Mouse (Mus musculus) CH12.LX (cell line): ENCODE data around the gene Klhl28.

Experiments
- CHD2 ChIP-seq: IDR thresholded peaks from 2 replicates; pipeline ENCODE4 v1.6.1; 2011; ENCODE audit warnings: low read length, improper control_type of control experiment
- CTCF ChIP-seq, 2 experiments: IDR thresholded peaks in 1 of 2; conservative IDR thresholded peaks in 1 of 2; 2 replicates each; pipeline ENCODE4 v1.5.1; 2011 to 2012; ENCODE audit warnings: low read depth in 2 of 2, low read length in 2 of 2, improper control_type of control experiment in 1 of 2, inconsistent platforms in 1 of 2, mild to moderate bottlenecking in 1 of 2, moderate library complexity in 1 of 2
- EP300 ChIP-seq: IDR thresholded peaks from 2 replicates; pipeline ENCODE4 v1.6.1; 2011; ENCODE audit warnings: low read length, improper control_type of control experiment
- ETS1 ChIP-seq: conservative IDR thresholded peaks from 2 replicates; pipeline ENCODE4 v1.6.1; 2012; ENCODE audit warnings: low read depth, mild to moderate bottlenecking, inconsistent platforms, low read length, improper control_type of control experiment, moderate library complexity
- KAT2A ChIP-seq: IDR thresholded peaks from 2 replicates; pipeline ENCODE4 v1.6.1; 2012; ENCODE audit warnings: low read length, improper control_type of control experiment, inconsistent platforms; ENCODE audit not compliant: insufficient replicate concordance
- POLR2A ChIP-seq: IDR thresholded peaks from 2 replicates; pipeline ENCODE4 v1.6.1; 2011; ENCODE audit warnings: low read depth, mild to moderate bottlenecking, improper control_type of control experiment, low read length
- POLR2AphosphoS2 ChIP-seq: IDR thresholded peaks from 2 replicates; pipeline ENCODE4 v1.6.1; 2011; ENCODE audit warnings: low read depth, low read length, improper control_type of control experiment
- SMC3 ChIP-seq: IDR thresholded peaks from 2 replicates; pipeline ENCODE4 v1.6.1; 2011; ENCODE audit warnings: low read depth, low read length, improper control_type of control experiment
- TBP ChIP-seq: conservative IDR thresholded peaks from 2 replicates; pipeline ENCODE4 v1.6.1; 2011; ENCODE audit warnings: low read depth, low read length, improper control_type of control experiment

- TF ChIP-seq CTCF (conservative IDR thresholded peaks at IDR 0.05 in 1 of 2, IDR thresholded peaks at IDR 0.05 in 1 of 2; ENCODE audit: low read depth in 2 of 2, low read length in 2 of 2) (no peak), CHD2 (no peak), POLR2A (no peak), KAT2A (no peak), TBP (no peak), SMC3 (no peak), POLR2AphosphoS2 (no peak), ETS1 (no peak), EP300 (no peak)
Observed at GRCm38 (mm10) chr12:64976191-64976590, 10.9 kb upstream of the Klhl28 start.
